Mouse (Mus musculus): ENCODE measurements around the gene Aire.

Aire gene

GRCm38 (mm10) chr10:78008169-78008568 is 35.2 kb downstream of the Aire start:
- DNase-seq (ENCODE audit: low spot score in 2 of 2) = no peak

GRCm38 (mm10) chr10:78007203-78007602 is 36.2 kb downstream of the Aire start:
- no peak for DNase-seq (ENCODE audit: low spot score in 2 of 2)

- no peak for DNase-seq (ENCODE audit: low spot score in 2 of 2)
Measured at GRCm38 (mm10) chr10:78005791-78006438, 37.5 kb downstream of the Aire start.

- DNase-seq (ENCODE audit: low spot score in 2 of 2) = no peak
Measured at GRCm38 (mm10) chr10:78004479-78005100, 38.8 kb downstream of the Aire start.

DNA sequence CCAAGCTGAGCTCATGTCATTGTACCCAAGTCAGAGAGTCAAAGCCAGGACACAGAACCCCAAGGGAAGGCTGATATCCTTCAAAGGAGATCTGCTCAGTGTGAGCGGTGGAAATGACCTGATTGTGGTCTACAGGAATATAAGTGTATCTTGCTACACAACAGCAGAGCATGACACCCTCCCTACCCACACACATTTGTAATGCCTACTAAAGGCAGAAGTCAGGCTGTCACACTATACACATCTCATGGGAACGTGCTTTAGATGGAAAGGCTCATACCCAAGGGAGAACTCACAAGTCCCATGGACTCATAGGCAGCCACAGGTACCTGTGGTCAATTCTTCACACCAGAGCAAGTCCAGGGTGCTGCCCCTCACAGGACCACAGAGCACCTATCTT is 41.1 kb downstream of the Aire start:
- no peak for DNase-seq (ENCODE audit: low spot score in 2 of 2)

DNA sequence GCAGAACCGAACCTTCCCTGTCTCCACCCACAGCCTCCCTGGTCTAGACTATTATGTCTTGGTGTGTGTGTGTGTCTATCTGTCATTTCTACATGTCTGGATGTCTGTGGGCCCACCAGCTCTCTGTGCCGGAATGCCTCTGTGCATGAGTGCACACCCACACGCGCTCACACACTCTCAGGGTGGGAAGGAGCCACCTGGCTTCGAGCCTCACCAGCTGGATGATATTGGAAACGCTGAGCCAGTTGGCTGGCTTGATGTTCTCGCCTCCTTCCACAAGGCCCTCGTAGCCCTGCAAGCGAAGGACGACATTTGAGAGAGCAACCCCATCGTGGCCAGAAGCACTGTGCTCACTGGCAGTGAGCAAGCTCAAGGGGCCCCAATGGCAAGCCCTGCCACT is 41.6 kb downstream of the Aire start:
- peak; percentile 29 to 45 for DNase-seq (ENCODE audit: low spot score in 2 of 2)

- DNase-seq (ENCODE audit: low spot score in 2 of 2) = no peak
Measured at GRCm38 (mm10) chr10:78000200-78000599, 43.2 kb downstream of the Aire start.

- DNase-seq (ENCODE audit: low spot score in 2 of 2) = peak; percentile 40 to 50
Measured at GRCm38 (mm10) chr10:77995639-77996038, 47.8 kb downstream of the Aire start.

- no peak for DNase-seq (ENCODE audit: low spot score in 2 of 2)
Measured at GRCm38 (mm10) chr10:77985775-77986174, 57.6 kb downstream of the Aire start.

- peak; percentile 66 to 79 for DNase-seq (ENCODE audit: low spot score in 2 of 2)
Measured at GRCm38 (mm10) chr10:77984660-77985059, 58.8 kb downstream of the Aire start.
